Mouse (Mus musculus) brain, adult 10 weeks (tissue): ENCODE results near the gene Slc22a3. TPM values are rescaled to one million over a fixed set of nuclear protein-coding genes. Genes with fewer than 3 reads are reported as not detected.

Source experiments
- polyA plus RNA-seq: library from polyadenylated mRNA; stranded (reverse); fragments of 350-450 nt; fragmentation: Illumina TruSeq; extraction: RNeasy Lipid Tissue Mini Kit (QIAGEN cat#74804); gene quantifications from one replicate; pipeline ENCODE4 v1.2.3, GENCODE M21; 2015; ENCODE audit warnings: low read depth, low replicate concordance

Slc22a3 gene
- polyA plus RNA-seq = 1.7 TPM

GRCm38 (mm10) chr17:12507654-12508204 lies at the start of gene Slc22a3:
TSS of gene Slc22a3 (minus strand) at chr17:12507704.

GRCm38 (mm10) chr17:12377981-12378705 lies 129.4 kb downstream of the Slc22a3 start, which contains the start of gene Plg:
TSS of gene Plg (plus strand) at chr17:12378608.

Other genes with a start within 250 kb of the Slc22a3 start
- 19.0 TPM for gene Map3k4, start 188.9 kb downstream of the Slc22a3 start, polyA plus RNA-seq
- 0.15 TPM for gene Plg, start 129.1 kb downstream of the Slc22a3 start, polyA plus RNA-seq
- 0.46 TPM for gene Slc22a2, start 76.4 kb upstream of the Slc22a3 start, polyA plus RNA-seq
- not detected for gene Slc22a1, start 168.1 kb upstream of the Slc22a3 start, polyA plus RNA-seq